Mouse (Mus musculus) myocyte (in vitro differentiated cells): ENCODE data around the gene Aldh16a1.

Experiments used
- E2F4 ChIP-seq: IDR thresholded peaks from one replicate; pipeline ENCODE4 v1.6.1; 2011; ENCODE audit warnings: mild to moderate bottlenecking, control low read depth, moderate library complexity; ENCODE audit not compliant: insufficient read depth
- MYOD1 ChIP-seq, 3 experiments: IDR thresholded peaks; one replicate each; pipeline ENCODE4 v1.6.1; 2011; ENCODE audit warnings: control low read depth in 2 of 3, low read depth in 2 of 3, mild to moderate bottlenecking in 2 of 3, moderate library complexity in 1 of 3; ENCODE audit not compliant: insufficient read length in 2 of 3, control insufficient read depth in 1 of 3
- POLR2A ChIP-seq: IDR thresholded peaks from one replicate; pipeline ENCODE4 v1.6.1; 2011; ENCODE audit warnings: low read depth, mild to moderate bottlenecking, control low read depth, moderate library complexity; ENCODE audit not compliant: insufficient read length
- POLR2AphosphoS2 ChIP-seq: IDR thresholded peaks from one replicate; pipeline ENCODE4 v1.6.1; 2011; ENCODE audit warnings: low read depth, control low read depth; ENCODE audit not compliant: insufficient read length
- REST ChIP-seq: IDR thresholded peaks from one replicate; pipeline ENCODE4 v1.6.1; 2011; ENCODE audit warnings: mild to moderate bottlenecking, control low read depth, moderate library complexity; ENCODE audit not compliant: insufficient read depth, insufficient read length
- TCF12 ChIP-seq: IDR thresholded peaks from one replicate; pipeline ENCODE4 v1.6.1; 2011; ENCODE audit warnings: mild to moderate bottlenecking, control low read depth; ENCODE audit not compliant: poor library complexity, insufficient read depth, severe bottlenecking

- TF ChIP-seq POLR2A (no peak), REST (no peak), MYOD1 (IDR thresholded peaks at IDR 0.05; ENCODE audit: control insufficient read depth in 1 of 3, insufficient read length in 2 of 3, low read depth in 2 of 3) (no peak), TCF12 (no peak), E2F4 (no peak), POLR2AphosphoS2 (no peak)
These were observed 14.3 kb downstream of the Aldh16a1 start for GRCm38 (mm10) chr7:45139904-45140723.
